Mouse (Mus musculus): Measurements from ENCODE around the gene Kdelr2. TPM values are rescaled to one million over a fixed set of nuclear protein-coding genes. Genes with fewer than 3 reads are reported as not detected.
"Not testable (repeated sequence)": the region's sequence is repeated elsewhere in the genome, so short reads cannot be mapped to it uniquely, and the experiment has no call there.

The Kdelr2 gene
- polyA plus RNA-seq, 1 experiment from 2014 or later, result 217 TPM

DNA sequence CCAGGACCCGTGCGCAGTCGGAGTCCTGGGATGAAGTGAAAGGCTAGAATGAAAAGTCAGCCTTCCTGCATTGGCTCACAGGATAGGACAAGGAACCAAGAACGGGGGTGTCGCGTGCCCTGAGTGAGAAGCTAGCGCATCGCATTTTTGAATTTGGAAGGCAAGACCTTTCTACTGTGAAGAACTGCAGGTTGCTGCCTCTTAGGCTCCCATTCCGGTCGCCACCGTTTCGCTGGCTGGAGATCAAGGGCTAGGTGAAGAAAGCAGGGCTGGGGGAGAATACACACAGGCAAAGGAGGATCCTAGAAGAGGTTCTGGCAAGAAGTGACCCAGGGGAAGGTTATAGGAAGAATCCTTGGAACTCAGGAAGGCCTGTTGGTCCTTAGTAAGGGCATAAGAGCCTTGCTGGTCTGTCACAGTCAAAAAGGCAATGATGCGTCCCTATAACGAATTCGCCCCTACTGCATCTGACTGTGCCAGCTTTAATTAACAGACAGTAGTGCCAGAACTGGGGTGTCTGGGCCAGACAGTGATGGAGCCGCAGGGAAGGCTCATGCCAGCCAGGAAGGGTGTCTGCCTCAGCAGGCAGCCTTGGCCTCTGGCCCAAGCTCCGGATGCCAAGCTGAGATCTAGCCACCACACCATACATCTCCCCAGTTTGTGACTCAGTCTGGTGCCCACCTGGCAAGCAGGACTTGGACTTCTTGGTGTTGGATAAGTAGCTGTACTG lies 33.1 kb upstream of the Kdelr2 start:
- ATAC-seq (replicated peaks; ENCODE audit: insufficient number of reproducible peaks, insufficient read depth, low FRiP score, low read depth), result no peak
- H3K4me3 ChIP-seq, result peak overlapping the region; percentile 26; the same call in 1 of the 2 replicates
- WGBS, result 26% methylated on average over 17 of the region's 17 CpGs
- no peak overlapping the region for H3K27ac ChIP-seq
- peaks cover 90% of the 10 kb centered on the region for H3K27me3 ChIP-seq
- no peaks in the 10 kb centered on the region for H3K9me3 ChIP-seq (replicated peaks)
- peaks cover 15% of the 10 kb centered on the region for H3K4me1 ChIP-seq (replicated peaks)
- H3K9ac ChIP-seq, result no peak overlapping the region
- H3K36me3 ChIP-seq, result no peaks in the 10 kb centered on the region
- no peak overlapping the region for H3K4me2 ChIP-seq

DNA sequence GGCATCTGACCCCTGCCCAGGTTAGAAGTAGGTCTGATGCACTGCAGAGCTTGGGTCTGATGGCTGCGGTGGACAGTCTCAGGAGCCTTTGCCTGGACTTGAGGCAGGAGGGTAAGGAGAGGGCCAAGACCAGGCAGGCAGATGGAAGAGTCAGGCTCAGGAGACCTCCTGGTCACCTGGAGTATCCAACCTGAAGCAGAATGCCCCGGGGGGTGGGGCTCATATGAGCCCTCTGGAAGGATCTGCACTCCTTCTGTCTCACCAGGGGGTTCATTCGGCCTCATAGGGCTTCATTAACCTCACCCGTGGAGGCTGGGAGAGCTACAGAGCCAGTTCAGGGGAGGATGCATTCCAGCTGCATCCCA lies 32.5 kb upstream of the Kdelr2 start:
- Histone ChIP-seq H3K36me3 (no peaks in the 10 kb centered on the region), H3K27ac (no peak overlapping the region), H3K4me3 (no peak overlapping the region), H3K4me1 (replicated peaks) (peaks cover 15% of the 10 kb centered on the region), H3K4me2 (no peak overlapping the region), H3K9ac (no peak overlapping the region), H3K27me3 (peaks cover 84% of the 10 kb centered on the region), H3K9me3 (replicated peaks) (no peaks in the 10 kb centered on the region)
- WGBS, result 44% methylated on average over 4 of the region's 4 CpGs
- ATAC-seq (replicated peaks; ENCODE audit: insufficient number of reproducible peaks, insufficient read depth, low FRiP score, low read depth), result no peak

DNA sequence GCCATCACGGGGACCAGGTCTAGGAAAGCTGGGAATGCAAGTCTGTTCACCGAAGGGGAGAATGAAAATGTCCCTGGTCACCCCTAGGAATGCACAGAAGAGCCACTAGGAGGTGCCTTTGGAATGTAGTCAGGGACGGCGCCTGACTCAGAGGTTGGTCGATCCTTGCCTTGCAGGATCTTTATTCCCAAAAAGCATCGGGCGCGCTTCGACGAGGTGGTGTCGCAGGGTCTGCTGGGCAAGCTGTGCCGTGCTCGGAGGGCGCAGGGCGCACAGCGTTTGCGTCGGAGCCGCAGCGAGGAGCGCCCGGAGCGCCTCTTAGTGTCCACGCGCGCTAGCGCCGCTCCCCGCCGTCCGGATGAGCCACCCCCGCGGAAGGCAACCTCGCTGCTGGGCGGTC lies 30.8 kb upstream of the Kdelr2 start:
- peak overlapping the region; percentile 40 for H3K4me3 ChIP-seq
- no peak for ATAC-seq (replicated peaks; ENCODE audit: insufficient number of reproducible peaks, insufficient read depth, low FRiP score, low read depth)
- peaks cover 78% of the 10 kb centered on the region for H3K27me3 ChIP-seq
- no peaks in the 10 kb centered on the region for H3K36me3 ChIP-seq
- H3K27ac ChIP-seq, result no peak overlapping the region
- H3K4me1 ChIP-seq (replicated peaks), result peaks cover 15% of the 10 kb centered on the region
- H3K9me3 ChIP-seq (replicated peaks), result no peaks in the 10 kb centered on the region
- peak overlapping the region; percentile 31; the same call in 1 of the 2 replicates for H3K9ac ChIP-seq
- 1% methylated on average over 35 of the region's 35 CpGs for WGBS
- peak overlapping the region; percentile 67 for H3K4me2 ChIP-seq

DNA sequence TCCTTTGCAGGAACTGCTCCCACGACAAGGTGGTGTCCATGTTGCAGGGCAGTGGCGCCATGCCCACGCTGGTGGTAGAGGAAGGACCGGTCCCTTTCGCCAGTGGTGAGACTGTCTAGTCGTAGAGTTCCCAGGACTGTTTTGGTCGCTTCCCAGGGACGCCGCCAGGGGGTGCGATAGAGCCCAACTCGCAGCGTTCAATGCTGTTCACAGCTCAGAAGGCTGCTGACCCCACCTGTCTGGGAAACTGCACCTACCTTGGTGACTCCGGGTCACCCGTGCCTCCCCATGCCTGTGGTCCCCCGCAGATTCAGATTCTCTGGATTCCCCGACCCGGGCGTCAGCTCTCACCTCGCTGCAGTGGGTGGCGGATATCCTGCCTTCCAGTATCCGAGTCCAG lies 28.4 kb upstream of the Kdelr2 start:
- WGBS, result 10% methylated on average over 21 of the region's 21 CpGs
- H3K4me2 ChIP-seq, result peak overlapping the region; percentile 44
- peaks cover 7% of the 10 kb centered on the region for H3K4me1 ChIP-seq (replicated peaks)
- 0 out of 2 replicates have a peak, but pooled peaks have one; percentile 38 for ATAC-seq (replicated peaks; ENCODE audit: insufficient number of reproducible peaks, insufficient read depth, low FRiP score, low read depth)
- H3K36me3 ChIP-seq, result no peaks in the 10 kb centered on the region
- no peak overlapping the region for H3K9ac ChIP-seq
- peak overlapping the region; percentile 23 for H3K4me3 ChIP-seq
- peaks cover 54% of the 10 kb centered on the region for H3K27me3 ChIP-seq
- no peaks in the 10 kb centered on the region for H3K9me3 ChIP-seq (replicated peaks)
- no peak overlapping the region for H3K27ac ChIP-seq

DNA sequence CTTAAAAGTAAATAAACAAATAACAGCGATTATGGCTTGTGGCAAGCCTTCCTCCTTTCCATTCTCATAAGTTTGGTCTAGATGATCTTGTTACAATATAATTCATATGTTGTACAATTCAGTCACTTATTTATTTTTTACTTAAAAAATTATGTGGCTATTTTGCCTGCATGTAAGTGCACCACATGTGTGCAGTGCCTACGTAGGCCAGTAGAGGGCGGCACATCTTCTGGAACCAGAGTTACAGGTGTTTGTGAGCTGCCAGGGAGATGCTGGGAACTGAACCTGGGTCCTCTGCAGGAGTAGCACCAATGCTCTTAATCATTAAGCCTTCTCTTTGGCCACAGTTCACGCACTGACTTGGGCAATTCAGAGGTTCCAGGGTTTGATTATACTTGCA lies 27.5 kb upstream of the Kdelr2 start:
- Histone ChIP-seq H3K27ac (no peak overlapping the region), H3K27me3 (peaks cover 47% of the 10 kb centered on the region), H3K4me2 (no peak overlapping the region), H3K4me1 (replicated peaks) (peaks cover 7% of the 10 kb centered on the region), H3K4me3 (no peak overlapping the region), H3K9ac (no peak overlapping the region), H3K9me3 (replicated peaks) (no peaks in the 10 kb centered on the region), H3K36me3 (no peaks in the 10 kb centered on the region)
- 82% methylated on average over 4 of the region's 4 CpGs for WGBS
- ATAC-seq (replicated peaks; ENCODE audit: insufficient number of reproducible peaks, insufficient read depth, low FRiP score, low read depth), result no peak

DNA sequence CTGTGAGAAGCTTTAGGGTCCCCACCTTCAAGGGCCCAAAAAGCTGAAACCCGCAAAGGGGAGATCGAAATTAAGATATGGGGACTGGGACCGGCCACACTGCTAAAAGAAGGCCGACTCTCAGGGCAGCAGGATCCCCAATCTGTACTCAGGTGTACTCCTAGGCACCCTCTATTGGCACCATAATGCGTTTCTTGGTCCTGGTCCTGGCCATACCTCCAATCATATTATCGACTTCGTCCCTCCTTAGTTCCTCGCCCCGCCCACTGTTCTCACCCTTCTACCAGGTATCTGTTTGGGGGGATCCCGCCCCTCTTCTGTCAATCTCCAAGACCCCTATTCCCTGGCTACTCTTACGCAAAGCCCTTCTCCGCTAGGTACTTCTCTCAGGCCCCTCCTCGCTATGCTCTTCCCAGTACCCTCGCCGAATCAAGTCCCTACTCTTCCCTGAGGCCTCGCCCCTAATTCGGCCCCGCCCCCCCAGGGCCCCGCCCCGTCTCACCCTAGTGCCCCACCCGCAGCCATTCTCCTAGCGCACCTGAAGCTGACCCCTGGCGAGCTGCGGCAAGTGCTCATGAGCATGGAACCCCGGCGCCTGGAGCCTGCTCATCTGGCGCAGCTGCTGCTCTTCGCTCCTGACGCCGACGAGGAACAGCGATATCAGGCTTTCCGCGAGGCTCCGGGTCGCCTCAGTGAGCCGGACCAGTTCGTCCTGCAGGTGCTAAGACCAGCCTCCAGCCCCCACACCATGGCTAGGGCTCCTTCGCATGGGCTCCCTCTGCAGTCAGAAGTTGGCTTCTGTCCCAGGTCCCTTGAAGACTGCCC lies 16.6 kb upstream of the Kdelr2 start:
- Histone ChIP-seq H3K9ac (no peak overlapping the region), H3K4me1 (replicated peaks) (peaks cover 8% of the 10 kb centered on the region), H3K27me3 (peaks cover 42% of the 10 kb centered on the region), H3K4me2 (peak overlapping the region; percentile 67), H3K4me3 (peak overlapping the region; percentile 38), H3K9me3 (replicated peaks) (no peaks in the 10 kb centered on the region), H3K27ac (no peak overlapping the region), H3K36me3 (no peaks in the 10 kb centered on the region)
- ATAC-seq (replicated peaks; ENCODE audit: insufficient number of reproducible peaks, insufficient read depth, low FRiP score, low read depth), result peak; percentile 57; the same call in 1 of the 2 replicates
- 7% methylated on average over 39 of the region's 39 CpGs for WGBS

DNA sequence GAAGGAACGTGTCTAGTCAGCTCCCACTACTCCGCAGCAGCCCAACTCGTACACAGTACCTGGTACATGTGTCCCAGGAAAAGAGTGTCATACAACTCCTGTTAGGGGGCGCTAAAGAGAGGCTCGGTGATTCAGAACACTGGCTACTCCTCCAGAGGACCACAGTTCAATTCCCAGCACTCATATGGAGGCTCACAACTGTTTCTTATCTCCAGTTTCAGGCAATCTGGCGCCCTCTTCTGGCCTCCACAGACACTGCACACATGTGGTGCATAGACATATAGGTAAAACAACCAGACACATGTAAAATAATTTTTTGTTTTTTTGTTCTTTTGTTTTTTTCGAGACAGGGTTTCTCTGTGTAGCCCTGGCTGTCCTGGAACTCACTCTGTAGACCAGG lies 9.5 kb upstream of the Kdelr2 start:
- no peaks in the 10 kb centered on the region for H3K4me1 ChIP-seq (replicated peaks)
- 80% methylated on average over 7 of the region's 7 CpGs for WGBS
- H3K27me3 ChIP-seq, result peaks cover under 1% of the 10 kb centered on the region; the same call in 1 of the 2 replicates
- H3K9me3 ChIP-seq (replicated peaks), result no peaks in the 10 kb centered on the region
- H3K27ac ChIP-seq, result no peak overlapping the region
- H3K9ac ChIP-seq, result no peak overlapping the region
- no peak overlapping the region for H3K4me2 ChIP-seq
- H3K36me3 ChIP-seq, result no peaks in the 10 kb centered on the region
- ATAC-seq (replicated peaks; ENCODE audit: insufficient number of reproducible peaks, insufficient read depth, low FRiP score, low read depth), result no peak
- no peak overlapping the region for H3K4me3 ChIP-seq

DNA sequence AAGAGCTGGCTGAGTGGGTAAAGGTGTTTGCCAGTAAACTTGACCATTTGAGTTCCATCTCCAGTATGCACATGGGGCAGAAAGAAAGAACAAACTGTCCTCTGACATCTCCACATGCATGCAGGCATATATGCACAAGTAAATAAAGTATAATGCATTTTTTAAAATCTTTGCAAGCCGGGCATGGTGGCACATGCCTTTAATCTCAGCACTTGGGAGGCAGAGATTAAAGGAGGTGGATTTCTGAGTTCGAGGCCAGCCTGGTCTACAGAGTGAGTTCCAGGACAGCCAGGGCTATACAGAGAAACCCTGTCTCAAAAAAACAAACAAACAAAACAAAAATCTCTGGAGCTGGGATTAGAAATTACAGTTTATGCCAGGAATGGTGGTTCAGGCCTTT lies 8.7 kb upstream of the Kdelr2 start:
- 90% methylated on average over 2 of the region's 2 CpGs for WGBS
- not testable (repeated sequence) for H3K4me2 ChIP-seq; H3K27me3 ChIP-seq; H3K4me1 ChIP-seq (replicated peaks); ATAC-seq (replicated peaks; ENCODE audit: insufficient number of reproducible peaks, insufficient read depth, low FRiP score, low read depth); H3K27ac ChIP-seq; H3K9ac ChIP-seq; H3K4me3 ChIP-seq; H3K36me3 ChIP-seq; H3K9me3 ChIP-seq (replicated peaks)

DNA sequence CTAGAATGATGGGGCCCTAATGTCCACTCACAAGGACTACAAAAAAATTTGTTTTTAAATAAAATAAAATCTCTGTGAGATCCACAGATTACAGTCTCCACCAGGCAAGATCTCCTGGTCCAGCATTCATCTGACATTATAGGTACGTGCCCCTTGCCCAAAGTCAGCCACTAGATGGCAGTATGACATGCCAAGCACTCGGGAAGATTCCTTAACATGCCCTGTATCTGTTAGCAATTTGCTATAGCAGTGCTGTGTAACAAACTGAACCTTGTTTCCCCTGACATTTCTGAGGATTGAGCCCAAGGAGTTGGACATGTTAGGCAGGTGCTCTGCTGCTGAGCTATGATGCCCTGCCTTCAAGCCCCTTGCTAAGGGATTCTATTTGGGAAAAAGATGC lies 8.0 kb upstream of the Kdelr2 start:
- no peak for ATAC-seq (replicated peaks; ENCODE audit: insufficient number of reproducible peaks, insufficient read depth, low FRiP score, low read depth)
- 39% methylated on average over 2 of the region's 2 CpGs for WGBS
- no peaks in the 10 kb centered on the region for H3K36me3 ChIP-seq
- H3K9ac ChIP-seq, result no peak overlapping the region
- H3K4me3 ChIP-seq, result no peak overlapping the region
- no peak overlapping the region for H3K4me2 ChIP-seq
- no peak overlapping the region for H3K27ac ChIP-seq
- no peaks in the 10 kb centered on the region for H3K27me3 ChIP-seq
- no peaks in the 10 kb centered on the region for H3K4me1 ChIP-seq (replicated peaks)
- no peaks in the 10 kb centered on the region for H3K9me3 ChIP-seq (replicated peaks)

DNA sequence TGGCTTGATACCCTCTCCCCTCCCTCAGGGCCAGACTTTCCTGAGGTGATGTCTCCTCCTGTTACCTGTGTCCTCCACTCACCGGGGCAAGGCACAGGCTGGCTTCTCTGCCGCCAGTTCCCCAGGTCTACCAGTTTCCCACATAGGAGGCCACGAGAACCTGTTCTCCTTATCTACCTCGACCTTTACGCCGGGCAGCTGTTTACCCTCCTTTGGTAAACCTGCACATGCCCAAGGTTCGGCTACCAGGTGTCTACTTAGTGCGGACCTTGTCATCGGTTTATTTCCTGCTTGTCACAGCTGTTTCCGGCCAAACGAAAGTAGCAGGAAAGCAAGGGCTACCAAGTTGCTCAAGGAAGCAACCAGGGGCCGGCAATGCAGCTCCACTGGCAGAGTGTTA lies 3.1 kb upstream of the Kdelr2 start:
- no peak overlapping the region for H3K4me2 ChIP-seq
- H3K27ac ChIP-seq, result no peak overlapping the region
- WGBS, result 85% methylated on average over 12 of the region's 12 CpGs
- H3K9ac ChIP-seq, result no peak overlapping the region
- ATAC-seq (replicated peaks; ENCODE audit: insufficient number of reproducible peaks, insufficient read depth, low FRiP score, low read depth), result no peak
- no peaks in the 10 kb centered on the region for H3K27me3 ChIP-seq
- no peaks in the 10 kb centered on the region for H3K9me3 ChIP-seq (replicated peaks)
- peaks cover 24% of the 10 kb centered on the region for H3K4me1 ChIP-seq (replicated peaks)
- no peaks in the 10 kb centered on the region for H3K36me3 ChIP-seq
- H3K4me3 ChIP-seq, result no peak overlapping the region

DNA sequence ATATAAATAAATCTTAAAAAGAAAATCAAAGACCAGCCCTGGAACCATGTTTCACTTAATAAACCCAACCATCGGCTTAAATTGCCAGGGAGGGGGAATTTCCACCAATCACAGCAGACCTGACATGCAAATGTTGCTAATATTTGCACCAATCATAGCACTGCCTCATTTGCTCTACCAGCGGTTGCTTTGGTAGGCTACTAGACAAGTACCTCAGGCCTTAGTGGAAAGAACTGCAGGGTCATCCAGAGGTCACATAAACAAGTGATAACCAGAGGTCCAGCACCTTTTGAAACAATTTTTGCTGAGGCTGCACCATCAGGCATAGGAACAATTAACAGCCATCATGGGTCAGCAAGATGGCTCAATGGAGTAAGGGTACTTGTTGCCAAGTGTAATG lies 2.1 kb upstream of the Kdelr2 start:
- peaks cover 27% of the 10 kb centered on the region for H3K4me1 ChIP-seq (replicated peaks)
- H3K27ac ChIP-seq, result no peak overlapping the region
- WGBS, result 44% methylated on average over 2 of the region's 2 CpGs
- H3K36me3 ChIP-seq, result no peaks in the 10 kb centered on the region
- H3K9ac ChIP-seq, result no peak overlapping the region
- no peak overlapping the region for H3K4me3 ChIP-seq
- no peaks in the 10 kb centered on the region for H3K27me3 ChIP-seq
- H3K4me2 ChIP-seq, result no peak overlapping the region
- H3K9me3 ChIP-seq (replicated peaks), result no peaks in the 10 kb centered on the region
- no peak for ATAC-seq (replicated peaks; ENCODE audit: insufficient number of reproducible peaks, insufficient read depth, low FRiP score, low read depth)

All from heart, embryonic 15.5 days (tissue).